Mouse (Mus musculus) stomach, embryonic 16.5 days (tissue): ENCODE measurements around the gene Prn. TPM values are rescaled to one million over a fixed set of nuclear protein-coding genes. Genes with fewer than 3 reads are reported as not detected.
A peak's percentile ranks its signal among the peaks of the same experiment; 100 is the strongest.

ENCODE experiments used
- ATAC-seq: fragments of 200-750 bp; cut with Nextera tagmentation; 2 replicates; pipeline ENCODE4 v1.8.0; 2017; ENCODE audit warnings: moderate number of reproducible peaks, moderate TSS enrichment; ENCODE audit not compliant: insufficient read depth, low FRiP score
- H3K27ac ChIP-seq: fragments of 300-500 bp; sonication (generic); 2 replicates; pipeline ENCODE4 v1.5.1; 2014; ENCODE audit warnings: low read length
- H3K27me3 ChIP-seq: fragments of 300-500 bp; sonication (generic); 2 replicates; pipeline ENCODE4 v1.6.1; 2014; ENCODE audit warnings: low read length, control low read depth, mixed read lengths; ENCODE audit not compliant: control insufficient read depth, insufficient read depth
- H3K36me3 ChIP-seq: fragments of 300-500 bp; sonication (generic); 2 replicates; pipeline ENCODE4 v1.6.1; 2014; ENCODE audit warnings: low read length; ENCODE audit not compliant: control insufficient read depth, insufficient read depth
- H3K4me1 ChIP-seq: fragments of 300-500 bp; sonication (generic); 2 replicates; pipeline ENCODE4 v1.6.1; 2014; ENCODE audit warnings: low read length, control low read depth, mixed read lengths; ENCODE audit not compliant: control insufficient read depth, insufficient read depth
- H3K4me2 ChIP-seq: fragments of 300-500 bp; sonication (generic); 2 replicates; pipeline ENCODE4 v1.6.1; 2014; ENCODE audit warnings: low read depth, low read length, mixed read lengths
- H3K4me3 ChIP-seq: fragments of 300-500 bp; sonication (generic); replicated peaks from 2 replicates; pipeline ENCODE4 v1.5.1; 2014; ENCODE audit warnings: mild to moderate bottlenecking, low read length
- H3K9ac ChIP-seq: fragments of 300-500 bp; sonication (generic); 2 replicates; pipeline ENCODE4 v1.6.1; 2014; ENCODE audit warnings: low read length
- H3K9me3 ChIP-seq: fragments of 300-500 bp; sonication (generic); replicated peaks from 2 replicates; pipeline ENCODE4 v1.6.1; 2016; ENCODE audit warnings: low read length, control low read depth; ENCODE audit not compliant: control insufficient read depth
- WGBS: fragments of 180-500 bp; shearing (Covaris S2); extraction: QIAGEN DNeasy Blood & Tissue Kit; methylation state at CpG from one replicate; pipeline ENCODE4 v1.1.7; 2014; 5-methylcytosine and 5-hydroxymethylcytosine counted together
- polyA plus RNA-seq: library from polyadenylated mRNA; unstranded; fragments of >200 nt; fragmentation: Nextera tagmentation; extraction: Ambion mirVana; gene quantifications from 2 replicates; pipeline ENCODE4 v1.2.1, GENCODE M21; 2015

Gene Prn
- polyA plus RNA-seq, 1 experiment from 2014 or later, result not detected

DNA sequence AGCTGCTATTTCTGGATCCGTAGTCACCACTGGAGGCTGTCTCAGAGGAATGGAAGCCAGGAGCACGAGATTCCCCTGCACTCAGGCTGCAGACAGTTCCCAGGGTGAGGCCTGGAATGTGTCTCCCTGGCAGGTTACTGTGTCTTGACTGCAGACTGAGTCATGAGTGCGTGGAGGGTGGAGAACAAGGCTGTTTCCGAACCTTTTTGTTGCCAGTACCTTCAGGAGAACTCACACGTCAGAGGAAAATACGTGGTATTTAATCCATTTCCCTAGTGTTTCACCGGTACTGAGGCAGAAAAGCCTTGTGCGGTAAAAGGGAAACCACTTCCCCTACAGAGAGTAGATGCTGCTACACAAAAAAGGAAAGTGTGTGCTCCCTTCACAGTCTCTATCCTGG, 6.9 kb upstream of the Prn start:
- Histone ChIP-seq H3K27me3 (no peaks in the 10 kb centered on the region), H3K4me2 (no peak overlapping the region), H3K4me3 (no peak overlapping the region), H3K9me3 (no peaks in the 10 kb centered on the region), H3K27ac (peak overlapping the region; percentile 81), H3K9ac (peak overlapping the region; percentile 28; the same call in 1 of the 2 replicates), H3K36me3 (no peaks in the 10 kb centered on the region), H3K4me1 (0 out of 2 replicates have a peak, but pooled peaks cover 2% of the 10 kb centered on the region)
- 20% methylated on average over 8 of the region's 8 CpGs for WGBS
- peak; percentile 93 for ATAC-seq

DNA sequence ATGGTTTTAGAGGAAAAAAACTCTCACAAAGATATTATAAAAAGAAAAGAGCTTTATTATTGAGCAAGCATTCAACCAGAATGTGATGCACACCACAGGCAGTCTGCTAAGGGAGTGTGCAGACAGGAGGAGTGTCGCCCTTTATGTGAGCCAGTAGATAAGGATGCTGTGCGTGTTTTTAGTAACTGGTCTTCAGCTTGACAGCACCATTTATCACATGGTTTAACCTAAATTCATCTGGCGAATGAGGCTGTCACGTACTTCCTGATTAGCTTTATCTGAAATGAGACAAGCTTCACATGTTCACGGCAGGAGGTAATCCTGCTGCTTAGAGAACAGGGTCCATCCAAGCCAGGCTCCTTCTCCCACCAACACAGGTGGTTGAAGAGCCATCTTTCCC, 4.7 kb upstream of the Prn start:
- H3K4me1 ChIP-seq, result 0 out of 2 replicates have a peak, but pooled peaks cover 5% of the 10 kb centered on the region
- no peak for ATAC-seq
- H3K4me2 ChIP-seq, result no peak overlapping the region
- no peak overlapping the region for H3K4me3 ChIP-seq
- H3K9ac ChIP-seq, result no peak overlapping the region
- H3K36me3 ChIP-seq, result no peaks in the 10 kb centered on the region
- H3K27me3 ChIP-seq, result no peaks in the 10 kb centered on the region
- H3K27ac ChIP-seq, result no peak overlapping the region
- WGBS, result 34% methylated on average over 5 of the region's 5 CpGs
- H3K9me3 ChIP-seq, result no peaks in the 10 kb centered on the region

DNA sequence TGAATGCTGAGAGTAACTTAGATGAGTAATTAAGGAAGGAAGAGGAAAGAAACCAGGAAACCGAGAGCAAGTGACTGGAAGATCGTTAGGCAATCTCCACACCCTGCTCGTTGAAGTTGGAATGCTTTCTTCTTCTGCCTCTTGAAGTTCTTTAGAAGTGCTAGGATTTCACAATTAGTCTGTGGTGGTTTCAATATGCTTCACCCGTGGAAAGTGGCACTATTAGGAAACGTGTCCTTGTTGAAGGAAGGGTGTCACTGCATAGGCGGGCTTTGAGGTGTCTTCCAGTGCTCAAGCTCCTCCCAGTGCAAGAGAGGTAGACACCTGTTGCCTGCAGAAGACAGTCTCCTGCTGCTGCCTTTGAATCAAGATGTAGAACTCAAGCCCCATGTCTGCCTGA, 4.0 kb upstream of the Prn start:
- Histone ChIP-seq H3K9me3 (no peaks in the 10 kb centered on the region), H3K4me2 (no peak overlapping the region), H3K4me1 (0 out of 2 replicates have a peak, but pooled peaks cover 5% of the 10 kb centered on the region), H3K27me3 (no peaks in the 10 kb centered on the region), H3K9ac (no peak overlapping the region), H3K4me3 (no peak overlapping the region), H3K27ac (no peak overlapping the region), H3K36me3 (no peaks in the 10 kb centered on the region)
- no peak for ATAC-seq
- WGBS, result 73% methylated on average over 6 of the region's 6 CpGs

DNA sequence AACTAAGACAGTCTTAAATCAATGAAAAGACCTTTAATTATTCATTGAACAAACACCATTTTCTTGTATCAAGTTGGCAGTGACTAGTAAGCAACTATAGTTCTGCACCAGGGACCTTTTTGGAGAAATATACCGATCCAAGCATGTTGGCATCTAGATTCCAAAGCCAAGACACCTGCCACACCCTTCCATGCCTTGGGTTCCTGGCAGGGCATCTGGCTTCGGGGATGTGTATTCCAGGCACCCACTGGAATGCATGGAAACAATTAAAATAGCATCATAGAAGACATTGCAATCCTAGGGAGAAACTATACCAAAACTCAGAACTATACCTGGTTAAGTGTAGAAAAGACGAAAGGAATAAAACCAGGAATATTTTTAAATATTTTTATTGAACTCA, 3.5 kb upstream of the Prn start:
- Histone ChIP-seq H3K4me3 (no peak overlapping the region), H3K4me1 (0 out of 2 replicates have a peak, but pooled peaks cover 5% of the 10 kb centered on the region), H3K9me3 (no peaks in the 10 kb centered on the region), H3K4me2 (no peak overlapping the region), H3K9ac (no peak overlapping the region), H3K27ac (no peak overlapping the region), H3K27me3 (no peaks in the 10 kb centered on the region), H3K36me3 (no peaks in the 10 kb centered on the region)
- ATAC-seq, result no peak
- WGBS, result 81% methylated on average over 3 of the region's 3 CpGs

DNA sequence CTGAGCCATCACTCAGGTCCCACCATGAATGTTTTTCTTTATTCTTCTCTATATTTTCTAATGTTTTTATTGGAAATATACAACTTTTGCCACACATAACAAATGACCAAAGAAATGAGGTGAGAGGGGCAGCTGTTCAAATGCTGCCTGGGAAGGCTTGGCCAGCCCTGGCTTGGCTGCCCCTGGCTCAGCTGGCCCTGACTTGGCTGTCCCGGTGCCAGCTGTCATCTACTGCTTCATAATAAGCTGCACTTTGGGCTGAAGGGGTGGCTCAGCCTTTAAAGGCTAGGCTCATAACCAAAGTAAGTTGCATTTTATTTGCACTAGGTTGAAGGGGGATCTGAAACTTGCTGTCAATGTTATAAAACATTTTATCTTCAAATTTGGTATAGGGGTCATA, 2.9 kb upstream of the Prn start:
- no peaks in the 10 kb centered on the region for H3K9me3 ChIP-seq
- 72% methylated on average over 1 of the region's 1 CpGs for WGBS

DNA sequence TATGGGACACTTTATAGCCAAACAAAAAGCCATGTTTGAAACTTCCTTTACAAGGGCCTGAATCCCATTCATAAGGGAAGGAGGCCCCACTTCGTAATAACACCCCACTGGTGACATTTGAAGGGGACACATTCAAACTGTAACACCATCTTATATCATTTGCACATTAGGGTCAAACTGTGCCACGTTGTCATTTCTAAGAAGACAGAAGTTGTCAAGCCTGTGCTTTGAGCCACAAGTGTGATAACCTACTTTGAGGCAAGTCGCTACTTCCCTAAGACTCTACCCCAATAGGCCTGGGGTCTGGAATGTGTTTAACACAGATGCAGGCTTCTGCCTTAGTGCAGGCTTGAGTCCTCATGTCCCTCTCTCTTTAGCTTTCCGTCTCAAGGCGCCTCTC, 2.4 kb upstream of the Prn start:
- WGBS, result 82% methylated on average over 5 of the region's 5 CpGs

More for the DNA sequence above, 2.9 kb upstream of the Prn start:
- Histone ChIP-seq H3K4me3 (no peak overlapping the region), H3K4me2 (no peak overlapping the region), H3K36me3 (no peaks in the 10 kb centered on the region), H3K27ac (no peak overlapping the region), H3K27me3 (no peaks in the 10 kb centered on the region), H3K4me1 (0 out of 2 replicates have a peak, but pooled peaks cover 5% of the 10 kb centered on the region), H3K9ac (no peak overlapping the region)
- ATAC-seq, result no peak

DNA sequence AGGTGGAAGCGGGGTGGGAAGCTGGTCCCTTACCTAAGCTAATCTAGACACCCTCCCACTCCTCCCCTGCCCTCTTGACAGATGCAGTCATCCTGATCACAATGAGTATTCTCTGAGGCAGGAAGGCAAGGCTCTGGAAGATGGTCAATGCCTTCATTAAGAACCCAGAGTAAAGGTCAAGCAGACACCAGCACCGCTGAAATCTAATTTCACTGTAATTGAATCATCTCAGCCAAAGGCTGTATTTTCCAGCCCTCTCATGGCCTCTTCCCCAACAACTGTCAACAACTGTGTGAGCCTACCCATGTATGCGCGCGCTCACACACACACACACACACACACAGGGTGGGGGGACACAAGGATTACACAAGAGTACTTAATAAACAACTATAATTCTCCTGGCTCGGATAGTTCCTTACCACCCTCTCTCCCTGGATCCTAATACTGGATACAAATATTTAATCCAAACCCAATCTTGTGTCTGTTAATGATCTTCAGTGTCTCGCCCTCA, 1.4 kb upstream of the Prn start:
- 0 out of 2 replicates have a peak, but pooled peaks cover 6% of the 10 kb centered on the region for H3K4me1 ChIP-seq
- no peaks in the 10 kb centered on the region for H3K9me3 ChIP-seq
- ATAC-seq, result peak; percentile 7; the same call in 1 of the 2 replicates
- H3K4me2 ChIP-seq, result no peak overlapping the region
- H3K27me3 ChIP-seq, result no peaks in the 10 kb centered on the region
- no peak overlapping the region for H3K27ac ChIP-seq
- WGBS, result 66% methylated on average over 7 of the region's 7 CpGs
- H3K36me3 ChIP-seq, result no peaks in the 10 kb centered on the region
- H3K9ac ChIP-seq, result no peak overlapping the region
- H3K4me3 ChIP-seq, result no peak overlapping the region

More for the DNA sequence above, 2.4 kb upstream of the Prn start:
- no peak overlapping the region for H3K4me3 ChIP-seq
- H3K27me3 ChIP-seq, result no peaks in the 10 kb centered on the region
- H3K36me3 ChIP-seq, result no peaks in the 10 kb centered on the region
- 0 out of 2 replicates have a peak, but pooled peaks cover 5% of the 10 kb centered on the region for H3K4me1 ChIP-seq
- ATAC-seq, result no peak
- H3K9me3 ChIP-seq, result no peaks in the 10 kb centered on the region
- no peak overlapping the region for H3K9ac ChIP-seq
- H3K4me2 ChIP-seq, result no peak overlapping the region
- H3K27ac ChIP-seq, result no peak overlapping the region

DNA sequence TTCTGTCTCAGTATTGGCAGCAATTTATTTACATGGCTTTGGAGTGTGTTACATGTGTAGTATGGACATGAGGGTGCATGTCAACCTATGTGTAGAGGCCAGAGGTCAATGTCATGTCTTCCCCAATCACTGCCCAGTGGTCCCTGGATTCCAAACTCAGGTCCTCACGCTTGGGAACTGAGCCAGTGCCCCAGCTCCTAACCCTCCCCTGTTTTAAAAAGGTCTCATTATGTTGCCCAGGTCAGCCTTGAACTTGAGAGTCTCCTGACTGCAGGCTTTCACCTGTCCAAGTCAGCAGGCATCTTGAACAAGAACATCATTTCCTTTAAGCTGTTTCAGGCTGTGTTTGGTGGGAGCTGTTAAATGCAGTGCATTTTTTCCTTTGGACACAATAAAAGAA, 851 bp upstream of the Prn start:
- ATAC-seq, result no peak
- H3K4me2 ChIP-seq, result peak overlapping the region; percentile 68

DNA sequence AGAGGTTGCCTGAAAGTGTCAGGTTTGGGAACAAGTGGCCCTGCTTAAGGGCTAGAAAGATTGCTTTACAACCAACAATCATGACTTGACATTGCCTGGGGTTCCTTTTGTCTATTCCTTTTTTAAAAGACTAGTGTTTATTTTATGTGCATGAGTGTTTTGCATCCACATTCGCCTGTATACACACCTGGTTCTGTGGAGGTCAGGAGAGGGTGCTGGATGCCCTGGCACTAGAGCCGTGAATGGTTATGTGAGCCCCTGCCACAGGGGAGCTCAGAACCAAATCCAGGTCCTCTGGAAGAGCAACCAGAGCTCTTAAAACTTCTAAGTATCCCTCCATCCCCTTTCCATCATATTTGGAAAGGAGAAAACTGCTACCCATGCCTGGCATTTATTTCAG, 1.1 kb downstream of the Prn start:
- Histone ChIP-seq H3K9ac (no peak overlapping the region; the same call in 1 of the 2 replicates), H3K4me1 (0 out of 2 replicates have a peak, but pooled peaks cover 8% of the 10 kb centered on the region), H3K4me3 (peak overlapping the region; percentile 62), H3K9me3 (no peaks in the 10 kb centered on the region), H3K36me3 (no peaks in the 10 kb centered on the region), H3K27ac (no peak overlapping the region), H3K4me2 (peak overlapping the region; percentile 68), H3K27me3 (no peaks in the 10 kb centered on the region)
- no peak for ATAC-seq
- WGBS, result 43% methylated on average over 2 of the region's 2 CpGs

More for the DNA sequence above, 851 bp upstream of the Prn start:
- H3K9ac ChIP-seq, result no peak overlapping the region
- no peaks in the 10 kb centered on the region for H3K36me3 ChIP-seq
- 0 out of 2 replicates have a peak, but pooled peaks cover 8% of the 10 kb centered on the region for H3K4me1 ChIP-seq
- 0 out of 2 replicates have a peak overlapping the region, but pooled peaks have one; percentile 0 for H3K27ac ChIP-seq
- no peaks in the 10 kb centered on the region for H3K27me3 ChIP-seq
- no peak overlapping the region for H3K4me3 ChIP-seq
- WGBS, result 90% methylated on average over 1 of the region's 1 CpGs
- H3K9me3 ChIP-seq, result no peaks in the 10 kb centered on the region
